Mouse (Mus musculus) brain, embryonic 14.5 days (tissue): ENCODE results near the gene Slc41a2.

Experiments
- CTCF ChIP-seq: fragments of 200-500 bp; IDR thresholded peaks from 2 replicates; pipeline ENCODE4 v1.5.1; 2012; ENCODE audit warnings: inconsistent platforms, mild to moderate bottlenecking, moderate library complexity, borderline replicate concordance; ENCODE audit not compliant: insufficient read depth, insufficient read length; ENCODE audit errors: extremely low read depth
- POLR2A ChIP-seq: fragments of 200-500 bp; IDR thresholded peaks from 2 replicates; pipeline ENCODE4 v1.6.1; 2012; ENCODE audit warnings: mild to moderate bottlenecking, inconsistent platforms, borderline replicate concordance; ENCODE audit not compliant: poor library complexity, insufficient read depth, insufficient read length, severe bottlenecking; ENCODE audit errors: extremely low read depth

GRCm38 (mm10) chr10:83345693-83346358 is 8.1 kb upstream of the Slc41a2 start:
- TF ChIP-seq CTCF (no peak), POLR2A (no peak)
